Mouse (Mus musculus): Measurements from ENCODE around the gene Brix1. TPM values are rescaled to one million over a fixed set of nuclear protein-coding genes. Genes with fewer than 3 reads are reported as not detected.
"Not testable (repeated sequence)": the region's sequence is repeated elsewhere in the genome, so short reads cannot be mapped to it uniquely, and the experiment has no call there.

The Brix1 gene
- polyA plus RNA-seq (2014; fragmentation: Nextera tagmentation; extraction: Ambion mirVana): 127 and 165 TPM in 2 replicates

- Histone ChIP-seq H3K4me3 (ENCODE audit: low read length) (peak within 1 kb of the TSS; percentile 89), H3K4me1 (ENCODE audit: control insufficient read depth, insufficient read depth, low read length) (peaks cover 15% of the 10 kb centered on the region), H3K9me3 (ENCODE audit: control insufficient read depth, low read length) (no peaks in the 10 kb centered on the region), H3K27ac (ENCODE audit: low read depth, low read length) (peak within 1 kb of the TSS; percentile 59), H3K9ac (ENCODE audit: low read depth, low read length) (peak within 1 kb of the TSS; percentile 90), H3K27me3 (ENCODE audit: control insufficient read depth, insufficient read depth, low read length) (no peaks in the 10 kb centered on the region), H3K36me3 (ENCODE audit: control insufficient read depth, insufficient read depth, low read length) (peaks cover 38% of the 10 kb centered on the region), H3K4me2 (replicated peaks; ENCODE audit: low read depth, low read length) (peak within 1 kb of the TSS; percentile 78)
- ATAC-seq (ENCODE audit: low FRiP score, low TSS enrichment): peak; percentile 99
- WGBS: under 1% methylated on average over 58 of the region's 58 CpGs
Observed at GRCm38 (mm10) chr15:10485484-10486364, at the start of gene Brix1, which contains the start of gene Rad1. TSS of gene Brix1 (minus strand) at chr15:10485947. TSS of gene Rad1 (plus strand) at chr15:10486018.

GRCm38 (mm10) chr15:10534591-10534990 is 48.8 kb upstream of the Brix1 start:
- ATAC-seq (ENCODE audit: low FRiP score, low TSS enrichment): no peak
- 84% methylated on average over 5 of the region's 5 CpGs for WGBS
- no peak overlapping the region for H3K27ac ChIP-seq (ENCODE audit: low read depth, low read length)
- H3K9me3 ChIP-seq (ENCODE audit: control insufficient read depth, low read length): no peaks in the 10 kb centered on the region
- no peak overlapping the region for H3K4me2 ChIP-seq (replicated peaks; ENCODE audit: low read depth, low read length)
- H3K27me3 ChIP-seq (ENCODE audit: control insufficient read depth, insufficient read depth, low read length): no peaks in the 10 kb centered on the region
- no peak overlapping the region for H3K9ac ChIP-seq (ENCODE audit: low read depth, low read length)
- no peak overlapping the region for H3K4me3 ChIP-seq (ENCODE audit: low read length)
- H3K4me1 ChIP-seq (ENCODE audit: control insufficient read depth, insufficient read depth, low read length): no peaks in the 10 kb centered on the region
- H3K36me3 ChIP-seq (ENCODE audit: control insufficient read depth, insufficient read depth, low read length): no peaks in the 10 kb centered on the region

- H3K4me3 ChIP-seq (ENCODE audit: low read length); H3K36me3 ChIP-seq (ENCODE audit: control insufficient read depth, insufficient read depth, low read length); H3K4me1 ChIP-seq (ENCODE audit: control insufficient read depth, insufficient read depth, low read length); H3K9me3 ChIP-seq (ENCODE audit: control insufficient read depth, low read length); H3K9ac ChIP-seq (ENCODE audit: low read depth, low read length); H3K4me2 ChIP-seq (replicated peaks; ENCODE audit: low read depth, low read length); ATAC-seq (ENCODE audit: low FRiP score, low TSS enrichment); H3K27me3 ChIP-seq (ENCODE audit: control insufficient read depth, insufficient read depth, low read length); H3K27ac ChIP-seq (ENCODE audit: low read depth, low read length): not testable (repeated sequence)
- 87% methylated on average over 10 of the region's 10 CpGs for WGBS
Observed at GRCm38 (mm10) chr15:10533361-10533760, 47.6 kb upstream of the Brix1 start.

- no peak overlapping the region for H3K27ac ChIP-seq (ENCODE audit: low read depth, low read length)
Observed at GRCm38 (mm10) chr15:10531352-10531751, 45.6 kb upstream of the Brix1 start.

DNA sequence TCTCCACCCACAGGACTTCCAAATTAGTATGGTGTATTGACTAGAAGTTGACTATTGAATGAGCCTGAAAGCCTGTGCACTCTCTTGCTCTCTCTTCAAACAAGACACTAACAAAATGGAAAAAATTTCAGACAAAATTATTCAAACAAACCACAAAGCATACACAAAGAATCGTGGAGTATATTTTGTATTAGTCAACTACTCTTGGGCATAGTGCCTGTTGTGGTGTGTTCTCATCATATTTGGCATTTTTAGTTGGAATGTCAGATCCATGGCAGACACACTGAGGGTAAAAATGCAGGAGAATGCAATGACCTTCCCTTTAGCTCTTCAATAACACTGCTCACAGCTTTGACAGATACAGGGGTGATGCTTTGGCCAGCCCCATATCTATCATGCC is 40.1 kb upstream of the Brix1 start:
- H3K4me3 ChIP-seq (ENCODE audit: low read length): no peak overlapping the region
- WGBS: 83% methylated on average over 1 of the region's 1 CpGs
- no peak for ATAC-seq (ENCODE audit: low FRiP score, low TSS enrichment)
- H3K36me3 ChIP-seq (ENCODE audit: control insufficient read depth, insufficient read depth, low read length): no peaks in the 10 kb centered on the region
- no peaks in the 10 kb centered on the region for H3K9me3 ChIP-seq (ENCODE audit: control insufficient read depth, low read length)
- no peak overlapping the region for H3K4me2 ChIP-seq (replicated peaks; ENCODE audit: low read depth, low read length)
- H3K9ac ChIP-seq (ENCODE audit: low read depth, low read length): no peak overlapping the region
- no peaks in the 10 kb centered on the region for H3K27me3 ChIP-seq (ENCODE audit: control insufficient read depth, insufficient read depth, low read length)
- H3K27ac ChIP-seq (ENCODE audit: low read depth, low read length): no peak overlapping the region
- H3K4me1 ChIP-seq (ENCODE audit: control insufficient read depth, insufficient read depth, low read length): no peaks in the 10 kb centered on the region

More at GRCm38 (mm10) chr15:10531352-10531751, 45.6 kb upstream of the Brix1 start:
- 88% methylated on average over 4 of the region's 4 CpGs for WGBS
- Histone ChIP-seq H3K9me3 (ENCODE audit: control insufficient read depth, low read length) (no peaks in the 10 kb centered on the region), H3K36me3 (ENCODE audit: control insufficient read depth, insufficient read depth, low read length) (no peaks in the 10 kb centered on the region), H3K9ac (ENCODE audit: low read depth, low read length) (no peak overlapping the region), H3K27me3 (ENCODE audit: control insufficient read depth, insufficient read depth, low read length) (no peaks in the 10 kb centered on the region), H3K4me1 (ENCODE audit: control insufficient read depth, insufficient read depth, low read length) (no peaks in the 10 kb centered on the region), H3K4me2 (replicated peaks; ENCODE audit: low read depth, low read length) (no peak overlapping the region), H3K4me3 (ENCODE audit: low read length) (no peak overlapping the region)
- no peak for ATAC-seq (ENCODE audit: low FRiP score, low TSS enrichment)

DNA sequence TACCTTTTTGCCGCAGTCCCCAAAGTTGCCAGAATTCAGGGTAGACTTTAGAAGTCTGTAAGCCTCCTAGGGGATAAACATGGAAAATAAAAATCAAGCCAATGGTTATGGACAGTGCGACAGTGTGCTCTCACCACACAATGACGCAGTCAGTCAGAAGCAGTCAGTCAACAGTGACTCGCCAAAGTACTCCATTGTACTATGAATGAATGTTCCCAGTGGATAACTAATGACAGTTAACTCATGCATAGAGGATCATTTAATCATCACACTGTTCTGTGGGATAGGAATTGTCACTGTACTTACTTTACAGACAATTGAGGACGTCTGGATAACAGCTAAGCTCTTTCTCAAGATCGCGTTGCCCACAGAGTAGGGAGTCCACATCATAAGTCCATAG is 29.4 kb upstream of the Brix1 start:
- ATAC-seq (ENCODE audit: low FRiP score, low TSS enrichment): no peak
- Histone ChIP-seq H3K36me3 (ENCODE audit: control insufficient read depth, insufficient read depth, low read length) (no peaks in the 10 kb centered on the region), H3K9ac (ENCODE audit: low read depth, low read length) (no peak overlapping the region), H3K4me2 (replicated peaks; ENCODE audit: low read depth, low read length) (no peak overlapping the region), H3K4me1 (ENCODE audit: control insufficient read depth, insufficient read depth, low read length) (no peaks in the 10 kb centered on the region), H3K4me3 (ENCODE audit: low read length) (no peak overlapping the region), H3K27me3 (ENCODE audit: control insufficient read depth, insufficient read depth, low read length) (no peaks in the 10 kb centered on the region), H3K27ac (ENCODE audit: low read depth, low read length) (no peak overlapping the region), H3K9me3 (ENCODE audit: control insufficient read depth, low read length) (no peaks in the 10 kb centered on the region)
- 89% methylated on average over 7 of the region's 7 CpGs for WGBS

GRCm38 (mm10) chr15:10506099-10506498 is 20.4 kb upstream of the Brix1 start:
- Histone ChIP-seq H3K4me2 (replicated peaks; ENCODE audit: low read depth, low read length) (no peak overlapping the region), H3K27me3 (ENCODE audit: control insufficient read depth, insufficient read depth, low read length) (no peaks in the 10 kb centered on the region), H3K4me1 (ENCODE audit: control insufficient read depth, insufficient read depth, low read length) (0 out of 2 replicates have a peak, but pooled peaks cover under 1% of the 10 kb centered on the region), H3K27ac (ENCODE audit: low read depth, low read length) (no peak overlapping the region), H3K4me3 (ENCODE audit: low read length) (no peak overlapping the region), H3K9me3 (ENCODE audit: control insufficient read depth, low read length) (no peaks in the 10 kb centered on the region), H3K36me3 (ENCODE audit: control insufficient read depth, insufficient read depth, low read length) (no peaks in the 10 kb centered on the region), H3K9ac (ENCODE audit: low read depth, low read length) (no peak overlapping the region)
- 23% methylated on average over 11 of the region's 11 CpGs for WGBS
- ATAC-seq (ENCODE audit: low FRiP score, low TSS enrichment): no peak

GRCm38 (mm10) chr15:10500838-10501719 is 15.3 kb upstream of the Brix1 start:
- H3K4me1 ChIP-seq (ENCODE audit: control insufficient read depth, insufficient read depth, low read length): 0 out of 2 replicates have a peak, but pooled peaks cover 2% of the 10 kb centered on the region
- H3K27ac ChIP-seq (ENCODE audit: low read depth, low read length): no peak overlapping the region
- no peak overlapping the region for H3K4me2 ChIP-seq (replicated peaks; ENCODE audit: low read depth, low read length)
- H3K36me3 ChIP-seq (ENCODE audit: control insufficient read depth, insufficient read depth, low read length): peaks cover 3% of the 10 kb centered on the region; the same call in 1 of the 2 replicates
- H3K4me3 ChIP-seq (ENCODE audit: low read length): no peak overlapping the region
- peak; percentile 77; the same call in 1 of the 2 replicates for ATAC-seq (ENCODE audit: low FRiP score, low TSS enrichment)
- no peak overlapping the region for H3K9ac ChIP-seq (ENCODE audit: low read depth, low read length)
- 58% methylated on average over 11 of the region's 11 CpGs for WGBS
- no peaks in the 10 kb centered on the region for H3K27me3 ChIP-seq (ENCODE audit: control insufficient read depth, insufficient read depth, low read length)
- H3K9me3 ChIP-seq (ENCODE audit: control insufficient read depth, low read length): no peaks in the 10 kb centered on the region

Data from kidney, embryonic 14.5 days (tissue).